Mouse (Mus musculus) ES-Bruce4 (cell line): ENCODE measurements around the gene Erh.

Source experiments
- CTCF ChIP-seq: IDR thresholded peaks from one replicate; pipeline ENCODE4 v1.8.1; 2011; ENCODE audit warnings: low read depth, low read length
- POLR2A ChIP-seq: IDR thresholded peaks from one replicate; pipeline ENCODE4 v1.8.1; 2011; ENCODE audit warnings: low read length; ENCODE audit not compliant: insufficient read depth

GRCm38 (mm10) chr12:80615371-80616257 is 28.5 kb downstream of the Erh start:
- no peak for TF ChIP-seq CTCF
- no peak for TF ChIP-seq POLR2A
